Mouse (Mus musculus) heart, embryonic 13.5 days (tissue): ENCODE data around the gene Ikzf4. TPM values are rescaled to one million over a fixed set of nuclear protein-coding genes. Genes with fewer than 3 reads are reported as not detected.

Experiments
- ATAC-seq: fragments of 200-750 bp; cut with Nextera tagmentation; 2 replicates; pipeline ENCODE4 v1.8.0; 2017; ENCODE audit warnings: moderate TSS enrichment; ENCODE audit not compliant: insufficient number of reproducible peaks, low FRiP score, low TSS enrichment; ENCODE audit errors: extremely low read depth
- H3K27ac ChIP-seq: fragments of 300-500 bp; sonication (generic); replicated peaks from 2 replicates; pipeline ENCODE4 v1.5.1; 2015; ENCODE audit warnings: moderate library complexity, mild to moderate bottlenecking, inconsistent platforms
- H3K27me3 ChIP-seq: fragments of 300-500 bp; sonication (generic); replicated peaks from 2 replicates; pipeline ENCODE4 v1.6.1; 2015; ENCODE audit warnings: mild to moderate bottlenecking, inconsistent platforms
- H3K36me3 ChIP-seq: fragments of 300-500 bp; sonication (generic); 2 replicates; pipeline ENCODE4 v1.6.1; 2015; ENCODE audit warnings: mild to moderate bottlenecking, inconsistent platforms
- H3K4me1 ChIP-seq: fragments of 300-500 bp; sonication (generic); 2 replicates; pipeline ENCODE4 v1.6.1; 2015; ENCODE audit warnings: inconsistent platforms
- H3K4me2 ChIP-seq: fragments of 300-500 bp; sonication (generic); 2 replicates; pipeline ENCODE4 v1.6.1; 2015; ENCODE audit warnings: inconsistent platforms, mild to moderate bottlenecking, moderate library complexity
- H3K4me3 ChIP-seq: fragments of 300-500 bp; sonication (generic); 2 replicates; pipeline ENCODE4 v1.5.1; 2015; ENCODE audit warnings: moderate library complexity, mild to moderate bottlenecking, inconsistent platforms
- H3K9ac ChIP-seq: fragments of 300-500 bp; sonication (generic); 2 replicates; pipeline ENCODE4 v1.6.1; 2015; ENCODE audit warnings: inconsistent platforms, mild to moderate bottlenecking, moderate library complexity
- H3K9me3 ChIP-seq: fragments of 300-500 bp; sonication (generic); 2 replicates; pipeline ENCODE4 v1.6.1; 2016; ENCODE audit warnings: inconsistent platforms
- WGBS: fragments of 180-500 bp; shearing (Covaris S2); methylation state at CpG from one replicate; pipeline ENCODE4 v1.1.7; 2015; ENCODE audit warnings: mixed read lengths; 5-methylcytosine and 5-hydroxymethylcytosine counted together
- polyA plus RNA-seq: library from polyadenylated mRNA; unstranded; fragments of >200 nt; fragmentation: Nextera tagmentation; extraction: Ambion mirVana; gene quantifications from 2 replicates; pipeline ENCODE4 v1.2.1, GENCODE M21; 2015

Ikzf4 gene
- polyA plus RNA-seq, 1 experiment from 2014 or later, result 1.3 TPM

DNA sequence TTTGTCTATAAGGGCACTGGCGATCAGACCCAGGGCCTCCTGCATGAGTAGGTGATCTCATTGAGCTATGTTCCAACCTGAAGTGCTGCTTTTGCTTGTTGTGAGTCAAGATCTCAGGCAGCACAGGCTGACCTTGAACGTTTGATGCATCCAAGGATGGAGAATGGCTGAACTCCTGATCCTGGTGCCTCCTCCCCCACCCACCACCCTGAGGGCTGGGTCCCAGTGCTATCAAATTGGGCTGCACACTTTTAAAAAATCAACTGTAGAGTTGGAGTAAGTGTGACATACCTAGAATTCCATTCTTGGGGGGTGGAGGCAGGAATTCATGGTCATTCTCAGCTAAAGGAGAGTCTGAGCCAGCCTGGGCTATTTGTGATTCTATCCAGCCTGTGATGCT, 39.3 kb downstream of the Ikzf4 start:
- no peak for ATAC-seq
- Histone ChIP-seq H3K9ac (no peak overlapping the region), H3K27me3 (no peaks in the 10 kb centered on the region), H3K4me2 (no peak overlapping the region), H3K9me3 (no peaks in the 10 kb centered on the region), H3K4me3 (no peak overlapping the region), H3K36me3 (no peaks in the 10 kb centered on the region), H3K4me1 (no peaks in the 10 kb centered on the region), H3K27ac (no peak overlapping the region)
- WGBS, result 32% methylated on average over 2 of the region's 2 CpGs

DNA sequence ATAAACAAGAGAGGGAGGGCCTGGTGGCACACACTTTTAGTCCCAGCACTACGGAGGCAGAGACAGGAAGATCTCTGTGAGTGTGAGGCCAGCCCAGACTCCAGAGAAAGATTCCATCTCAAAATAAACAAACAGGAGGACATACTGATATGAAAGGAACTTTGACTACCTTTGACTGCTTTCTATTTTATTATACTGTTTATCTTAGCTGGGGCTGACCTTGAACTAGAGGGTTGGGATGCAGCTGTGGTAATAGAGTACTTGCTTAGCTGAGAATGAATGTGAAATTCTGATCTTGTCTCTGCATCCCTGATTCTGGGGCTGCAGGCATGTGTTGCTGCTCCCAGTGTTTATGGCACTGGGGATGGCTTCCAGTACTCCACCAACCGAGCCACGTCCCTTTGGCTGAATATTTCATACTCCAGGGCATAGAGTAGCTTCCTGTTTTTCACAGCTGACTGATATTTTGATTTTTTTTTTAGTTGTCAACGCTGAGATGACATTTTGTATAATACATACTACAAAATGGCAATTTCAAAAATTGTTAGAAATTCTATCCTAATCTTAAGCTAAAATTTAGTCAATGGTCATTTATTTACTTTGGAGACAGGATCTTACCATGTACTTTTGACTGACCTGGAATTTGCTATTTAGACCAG, 43.2 kb downstream of the Ikzf4 start:
- no peaks in the 10 kb centered on the region for H3K27me3 ChIP-seq
- ATAC-seq, result no peak
- H3K9me3 ChIP-seq, result no peaks in the 10 kb centered on the region
- no peak overlapping the region for H3K4me2 ChIP-seq
- no peak overlapping the region for H3K9ac ChIP-seq
- H3K4me3 ChIP-seq, result no peak overlapping the region
- H3K36me3 ChIP-seq, result no peaks in the 10 kb centered on the region
- 77% methylated on average over 4 of the region's 4 CpGs for WGBS
- H3K4me1 ChIP-seq, result no peaks in the 10 kb centered on the region
- H3K27ac ChIP-seq, result no peak overlapping the region

DNA sequence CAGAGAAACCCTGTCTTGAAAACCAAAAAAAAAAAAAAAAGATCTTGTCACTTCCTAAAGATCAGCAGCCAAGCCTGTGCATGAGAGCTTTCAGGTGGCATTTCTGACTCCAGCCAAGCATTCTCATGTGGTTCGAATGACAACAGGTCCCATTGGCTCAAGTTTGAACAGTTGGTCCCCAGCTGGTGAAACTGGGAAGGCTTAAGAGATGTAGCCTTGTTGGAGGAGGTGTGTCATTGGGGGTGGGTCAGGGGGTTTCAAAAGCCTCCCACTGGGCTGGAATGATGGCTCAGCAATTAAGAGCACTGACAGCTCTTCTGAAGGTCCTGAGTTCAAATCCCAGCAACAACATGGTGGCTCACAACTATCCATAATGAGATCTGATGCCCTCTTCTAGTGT, 44.3 kb downstream of the Ikzf4 start:
- H3K4me3 ChIP-seq, result no peak overlapping the region
- 66% methylated on average over 1 of the region's 1 CpGs for WGBS

DNA sequence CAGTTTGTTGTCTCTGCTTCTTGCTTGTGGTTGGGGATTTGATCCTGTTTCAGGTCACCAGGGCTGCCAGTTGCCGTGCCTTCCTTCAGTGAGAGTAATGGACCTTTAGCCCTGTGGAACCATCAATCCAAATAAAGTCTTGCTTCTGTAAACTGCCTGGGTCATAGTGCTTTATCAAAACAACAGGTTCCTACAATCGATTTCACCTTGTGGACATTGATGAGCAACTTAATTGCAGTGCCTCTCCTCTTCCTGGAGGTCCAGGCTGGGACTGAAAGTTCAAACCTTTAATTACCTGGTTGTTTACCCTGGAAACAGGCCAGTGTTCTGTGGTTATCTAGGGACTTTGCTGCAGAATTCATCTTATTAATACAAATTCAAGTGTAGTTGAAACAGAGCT, 47.3 kb downstream of the Ikzf4 start:
- 65% methylated on average over 2 of the region's 2 CpGs for whole genome bisulfite sequencing
- no peak for ATAC-seq
- Histone ChIP-seq H3K4me2 (no peak overlapping the region), H3K36me3 (no peaks in the 10 kb centered on the region), H3K9ac (no peak overlapping the region), H3K27me3 (no peaks in the 10 kb centered on the region), H3K4me3 (no peak overlapping the region), H3K4me1 (no peaks in the 10 kb centered on the region), H3K9me3 (no peaks in the 10 kb centered on the region), H3K27ac (no peak overlapping the region)

More for the DNA sequence above, 44.3 kb downstream of the Ikzf4 start:
- H3K9me3 ChIP-seq, result no peaks in the 10 kb centered on the region
- no peak overlapping the region for H3K27ac ChIP-seq
- no peak for ATAC-seq
- no peaks in the 10 kb centered on the region for H3K4me1 ChIP-seq
- H3K9ac ChIP-seq, result no peak overlapping the region
- H3K27me3 ChIP-seq, result no peaks in the 10 kb centered on the region
- no peak overlapping the region for H3K4me2 ChIP-seq
- no peaks in the 10 kb centered on the region for H3K36me3 ChIP-seq

DNA sequence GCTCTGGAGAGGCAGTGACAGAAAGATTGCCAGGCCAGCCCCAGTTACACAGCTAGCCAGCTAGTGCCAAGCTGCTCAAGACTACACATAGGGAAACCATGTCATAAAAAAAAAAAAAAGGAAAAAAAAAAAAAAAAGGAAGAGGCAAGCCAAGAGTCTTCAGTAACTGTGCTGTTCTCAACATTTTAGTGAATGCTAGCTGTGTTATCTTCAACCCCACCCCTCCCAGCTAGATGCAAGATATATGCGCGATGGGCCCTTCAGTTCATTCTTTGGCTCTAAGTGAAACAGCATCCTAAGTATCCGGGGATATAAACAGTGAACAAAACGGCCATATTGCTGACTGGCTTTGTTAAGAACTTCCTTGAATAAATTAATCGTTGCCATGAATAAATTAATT, 53.0 kb downstream of the Ikzf4 start:
- ATAC-seq, result no peak
- H3K4me2 ChIP-seq, result no peak overlapping the region

DNA sequence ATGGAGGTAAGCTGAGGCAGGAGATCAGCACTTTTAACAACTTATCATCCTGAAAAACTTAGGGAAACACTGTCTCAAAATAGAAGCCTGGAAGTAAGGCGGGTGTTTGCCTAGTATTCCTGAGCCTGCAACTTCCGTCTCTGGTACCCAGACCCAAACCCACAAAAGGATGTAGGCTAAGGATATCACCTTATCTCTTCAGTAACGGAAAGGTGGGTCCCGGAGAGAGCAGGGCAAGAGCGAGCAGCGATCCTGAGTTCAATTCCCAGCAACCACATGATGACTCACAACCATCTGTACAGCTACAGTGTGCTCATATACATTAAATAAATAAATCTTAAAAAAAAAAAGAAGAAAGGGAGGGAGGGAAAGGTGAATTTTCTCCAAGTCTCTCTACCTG, 54.4 kb downstream of the Ikzf4 start:
- H3K27ac ChIP-seq, result no peak overlapping the region
- WGBS, result 50% methylated on average over 6 of the region's 6 CpGs
- no peak overlapping the region for H3K9ac ChIP-seq
- no peaks in the 10 kb centered on the region for H3K9me3 ChIP-seq
- peaks cover 30% of the 10 kb centered on the region for H3K27me3 ChIP-seq
- peaks cover 25% of the 10 kb centered on the region for H3K4me1 ChIP-seq
- H3K4me3 ChIP-seq, result no peak overlapping the region
- no peak overlapping the region for H3K4me2 ChIP-seq
- no peak for ATAC-seq
- no peaks in the 10 kb centered on the region for H3K36me3 ChIP-seq

More for the DNA sequence above, 53.0 kb downstream of the Ikzf4 start:
- Histone ChIP-seq H3K27ac (no peak overlapping the region), H3K27me3 (peaks cover 16% of the 10 kb centered on the region), H3K36me3 (no peaks in the 10 kb centered on the region), H3K9ac (no peak overlapping the region), H3K4me1 (peaks cover 25% of the 10 kb centered on the region), H3K4me3 (no peak overlapping the region), H3K9me3 (no peaks in the 10 kb centered on the region)
- 63% methylated on average over 5 of the region's 5 CpGs for WGBS

DNA sequence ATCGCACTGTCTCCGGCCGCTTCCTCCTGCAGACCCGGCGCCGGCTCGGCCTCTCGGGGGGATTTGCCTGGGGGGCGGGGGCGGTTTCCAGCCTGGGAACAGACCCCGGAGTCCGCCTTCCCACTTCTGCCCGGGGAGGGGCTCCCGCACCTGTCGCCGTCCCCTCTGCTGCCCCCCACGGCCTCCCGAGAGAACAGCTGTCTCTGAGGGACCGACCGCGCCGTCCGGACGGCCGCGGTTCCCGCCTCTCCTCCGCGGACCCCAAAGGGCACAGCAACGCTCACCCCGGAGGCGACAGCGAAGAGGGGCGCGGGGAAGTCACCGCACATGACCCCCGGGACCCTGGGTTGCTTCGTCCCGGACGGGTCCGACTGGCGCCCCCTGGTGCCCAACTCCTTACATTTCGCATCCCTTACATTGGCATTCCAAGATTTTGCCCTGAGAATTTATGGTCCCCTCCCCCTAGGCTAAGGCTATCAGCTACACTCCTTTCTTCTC, 55.5 kb downstream of the Ikzf4 start:
- under 1% methylated on average over 43 of the region's 43 CpGs for WGBS
- Histone ChIP-seq H3K4me3 (peak overlapping the region; percentile 77), H3K27ac (0 out of 2 replicates have a peak overlapping the region, but pooled peaks have one; percentile 32), H3K4me1 (peaks cover 28% of the 10 kb centered on the region), H3K36me3 (no peaks in the 10 kb centered on the region), H3K27me3 (peaks cover 40% of the 10 kb centered on the region), H3K9ac (peak overlapping the region; percentile 80), H3K4me2 (peak overlapping the region; percentile 99), H3K9me3 (no peaks in the 10 kb centered on the region)
- ATAC-seq, result no peak; the same call in 1 of the 2 replicates

DNA sequence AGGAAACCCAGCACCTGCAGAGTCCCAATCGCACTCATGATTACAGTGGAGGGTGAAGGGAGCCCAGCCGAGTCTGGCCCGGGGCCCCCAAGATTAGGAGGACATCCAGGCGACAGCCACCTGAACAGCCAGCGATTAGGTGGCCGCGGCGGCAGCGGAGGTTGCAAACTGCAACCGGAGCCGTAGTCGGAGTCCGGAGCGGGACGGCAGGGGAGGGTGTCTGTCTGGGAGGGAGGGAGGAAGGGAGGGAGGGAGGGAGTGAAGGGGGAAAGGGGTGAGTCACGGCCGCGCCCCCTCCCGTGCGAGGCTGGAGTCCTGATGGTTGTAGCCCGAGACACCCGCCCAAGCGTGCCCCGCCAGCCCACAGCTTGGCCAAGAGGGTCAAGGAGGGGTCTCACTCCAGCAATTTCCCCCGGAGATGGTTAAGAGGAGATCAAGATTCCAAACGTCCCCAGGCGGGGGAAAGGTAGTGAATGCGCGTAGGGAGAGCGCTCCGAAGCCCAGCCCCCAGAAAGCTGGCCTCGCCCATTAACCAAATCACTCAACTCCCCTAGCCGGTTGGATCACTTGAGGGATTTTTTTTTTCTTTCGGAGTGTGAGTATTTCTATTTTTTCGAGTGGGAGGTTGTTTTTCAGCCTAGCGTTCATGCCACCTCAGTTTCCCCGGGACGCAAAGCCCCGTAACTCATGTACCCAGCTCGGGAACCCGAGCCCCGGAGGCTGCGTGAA, 56.2 kb downstream of the Ikzf4 start, which contains the start of gene Erbb3:
Erbb3 (minus strand) TSS at position 189 of the 729 bp plus-strand sequence.
- WGBS, result under 1% methylated on average over 42 of the region's 43 CpGs
- peak within 1 kb of the TSS; percentile 77 for H3K4me3 ChIP-seq
- H3K4me1 ChIP-seq, result peaks cover 28% of the 10 kb centered on the region
- no peaks in the 10 kb centered on the region for H3K36me3 ChIP-seq
- peak within 1 kb of the TSS; percentile 99 for H3K4me2 ChIP-seq
- ATAC-seq, result 0 out of 2 replicates have a peak, but pooled peaks have one; percentile 5
- peaks cover 46% of the 10 kb centered on the region for H3K27me3 ChIP-seq
- peak within 1 kb of the TSS; percentile 39 for H3K27ac ChIP-seq
- H3K9ac ChIP-seq, result peak within 1 kb of the TSS; percentile 80
- H3K9me3 ChIP-seq, result no peaks in the 10 kb centered on the region

DNA sequence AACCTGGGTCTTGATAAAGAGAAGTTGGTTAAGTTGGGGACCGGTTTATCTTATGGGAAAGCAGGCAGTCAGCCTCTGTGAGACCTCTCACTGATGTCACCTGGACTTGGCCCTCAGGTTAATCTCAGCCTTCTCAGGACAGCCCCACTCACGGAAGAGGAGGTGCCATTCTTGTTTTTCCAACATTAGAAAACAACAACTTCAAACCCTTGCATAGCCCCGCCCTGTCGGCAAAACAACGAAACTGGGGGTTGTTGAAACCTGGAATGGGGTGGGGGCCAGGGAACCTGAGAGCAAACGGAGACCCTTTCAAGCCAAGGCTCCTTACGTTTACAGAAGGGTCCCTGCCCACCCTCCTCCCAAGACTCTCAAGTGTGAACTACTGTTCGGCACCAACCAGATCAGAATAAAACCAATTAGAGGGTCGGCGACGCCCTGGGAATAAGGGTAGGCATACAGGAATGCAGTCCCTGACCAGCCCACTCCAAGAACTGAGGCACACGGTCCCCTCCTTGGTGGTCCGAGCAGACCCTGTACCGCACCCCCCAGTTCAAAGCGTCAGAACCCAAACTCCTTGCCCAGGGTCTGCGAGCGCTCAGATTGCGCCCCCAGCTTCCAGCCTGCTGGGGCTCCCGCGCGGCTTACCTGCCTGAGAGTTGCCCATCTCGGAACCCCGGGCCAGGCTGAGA, 56.9 kb downstream of the Ikzf4 start:
- Histone ChIP-seq H3K9me3 (no peaks in the 10 kb centered on the region), H3K4me1 (peaks cover 35% of the 10 kb centered on the region), H3K4me2 (peak overlapping the region; percentile 99), H3K27me3 (peaks cover 49% of the 10 kb centered on the region), H3K9ac (peak overlapping the region; percentile 80), H3K4me3 (peak overlapping the region; percentile 77), H3K36me3 (no peaks in the 10 kb centered on the region), H3K27ac (peak overlapping the region; percentile 39)
- WGBS, result 2% methylated on average over 23 of the region's 23 CpGs
- ATAC-seq, result 0 out of 2 replicates have a peak, but pooled peaks have one; percentile 5

DNA sequence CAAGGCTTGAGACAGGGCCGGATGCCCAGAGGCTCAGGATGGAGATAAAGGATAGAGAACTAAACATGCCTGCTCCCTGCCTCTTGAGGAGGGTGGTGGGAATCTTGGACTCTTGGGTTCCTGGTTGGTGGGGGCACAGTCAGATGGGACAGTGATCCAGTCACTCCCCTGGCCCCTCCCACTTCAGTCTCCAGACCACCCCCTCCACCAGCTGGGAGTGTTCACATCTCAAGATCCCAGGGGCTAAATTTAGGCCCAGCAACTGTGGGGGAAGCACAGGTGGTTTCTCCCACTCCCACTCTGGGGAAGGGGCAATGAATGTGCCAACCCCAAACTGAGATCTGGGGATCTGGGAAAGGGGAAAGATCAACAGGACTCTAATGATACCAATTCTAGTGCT, 57.7 kb downstream of the Ikzf4 start:
- Histone ChIP-seq H3K27me3 (peaks cover 49% of the 10 kb centered on the region), H3K36me3 (no peaks in the 10 kb centered on the region), H3K4me3 (peak overlapping the region; percentile 77), H3K4me2 (peak overlapping the region; percentile 99), H3K27ac (peak overlapping the region; percentile 39; the same call in 1 of the 2 replicates), H3K9me3 (no peaks in the 10 kb centered on the region), H3K4me1 (peaks cover 43% of the 10 kb centered on the region), H3K9ac (no peak overlapping the region)
- no peak for ATAC-seq
- WGBS, result 22% methylated on average over 1 of the region's 1 CpGs

DNA sequence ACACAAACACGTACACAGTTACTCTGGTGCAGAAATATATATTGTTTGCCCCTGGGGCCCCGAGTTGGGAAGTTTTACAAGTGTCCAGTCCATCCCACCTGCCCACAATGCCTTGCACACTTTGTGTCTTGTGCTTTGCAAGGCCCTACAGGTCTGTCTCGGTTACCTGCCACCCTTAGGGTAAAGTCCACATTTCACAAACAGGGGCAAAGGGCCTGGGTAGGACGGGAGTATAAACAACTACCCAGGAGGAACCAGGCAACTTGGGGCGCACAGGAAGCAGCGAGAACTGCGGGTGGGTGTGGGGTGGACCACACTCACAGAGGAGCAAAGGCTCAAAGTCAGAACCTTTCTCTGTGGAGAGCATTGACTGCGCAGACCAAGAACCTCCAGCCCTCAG, 58.1 kb downstream of the Ikzf4 start:
- ATAC-seq, result no peak
- WGBS, result 54% methylated on average over 8 of the region's 8 CpGs
- Histone ChIP-seq H3K36me3 (no peaks in the 10 kb centered on the region), H3K4me1 (peaks cover 45% of the 10 kb centered on the region), H3K27me3 (peaks cover 49% of the 10 kb centered on the region), H3K4me3 (no peak overlapping the region), H3K9me3 (no peaks in the 10 kb centered on the region), H3K27ac (0 out of 2 replicates have a peak overlapping the region, but pooled peaks have one; percentile 4), H3K9ac (no peak overlapping the region), H3K4me2 (peak overlapping the region; percentile 99)
